Mouse (Mus musculus) cerebral cortex, adult 2 months (tissue): ENCODE results near the gene Dock7.

Source experiments
- WGBS: fragments of 180-500 bp; shearing (Covaris S2); methylation state at CpG from one replicate; pipeline ENCODE4 v1.1.7; 2018; 5-methylcytosine and 5-hydroxymethylcytosine counted together

Gene Dock7

DNA sequence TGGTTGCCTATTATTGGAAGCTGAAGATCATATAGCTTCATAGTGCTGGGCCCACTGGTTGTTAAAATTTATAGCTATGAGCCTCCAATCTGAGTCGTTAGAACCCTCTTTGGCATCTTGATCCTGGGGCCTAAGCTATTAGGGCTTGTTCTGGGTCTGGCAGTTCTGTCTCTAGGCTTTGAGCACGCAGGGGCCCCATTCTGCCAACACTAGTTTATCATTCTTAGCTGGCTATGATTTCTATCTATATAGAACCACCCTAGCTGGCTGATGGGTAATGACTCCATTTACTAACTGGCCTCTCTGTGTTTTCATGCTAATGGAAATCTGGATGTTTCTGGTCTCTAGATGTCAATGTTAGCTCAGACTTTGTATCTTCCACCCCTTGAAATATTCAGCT is 203.0 kb downstream of the Dock7 start:
- WGBS: 87% methylated on average over 2 of the region's 2 CpGs

DNA sequence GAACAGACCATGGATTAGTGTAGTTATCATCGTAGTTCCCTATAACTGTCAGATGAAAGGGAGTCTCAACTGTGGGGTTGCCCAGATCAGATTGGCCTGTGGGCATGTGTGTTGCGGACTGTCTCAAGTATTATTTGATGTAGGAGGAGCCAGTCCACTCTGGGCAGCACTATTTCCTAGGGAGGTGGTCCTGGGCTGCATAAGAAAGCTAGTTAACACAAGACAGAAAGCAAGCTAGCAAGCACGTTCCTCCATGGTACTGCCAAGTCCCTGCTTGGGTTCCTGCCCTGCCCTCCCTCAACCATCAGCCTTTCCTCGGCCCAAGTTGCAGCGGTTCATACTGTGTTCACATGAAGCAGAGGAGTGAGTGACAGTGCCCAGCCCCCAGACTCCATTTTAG is 210.5 kb downstream of the Dock7 start:
- WGBS: 92% methylated on average over 5 of the region's 5 CpGs

DNA sequence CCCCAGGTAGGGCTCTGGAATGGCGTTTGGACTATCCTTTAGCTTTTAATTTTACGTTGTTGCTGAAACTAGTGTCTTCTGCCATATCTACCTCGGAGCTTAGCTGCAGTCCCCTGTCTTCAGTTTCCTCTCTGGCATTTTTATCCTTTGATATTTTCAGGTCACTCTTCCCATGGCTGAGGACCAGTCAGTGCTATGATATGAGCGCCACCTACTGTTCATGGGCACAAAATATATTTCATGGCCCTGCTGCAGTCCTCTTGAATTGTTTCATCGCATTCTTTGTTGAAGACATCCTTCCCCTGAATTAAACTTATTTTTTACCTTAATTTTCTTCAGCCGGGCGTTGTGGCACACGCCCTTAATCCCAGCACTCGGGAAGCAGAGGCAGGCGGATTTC is 233.6 kb downstream of the Dock7 start:
- WGBS: 23% methylated on average over 10 of the region's 10 CpGs
